Mouse (Mus musculus) embryonic facial prominence, embryonic 14.5 days (tissue): Measurements from ENCODE around the gene Cldn11. TPM values are rescaled to one million over a fixed set of nuclear protein-coding genes. Genes with fewer than 3 reads are reported as not detected.

Source experiments
- ATAC-seq: fragments of 200-750 bp; cut with Nextera tagmentation; 2 replicates; pipeline ENCODE4 v1.8.0; 2017; ENCODE audit warnings: low read depth, moderate number of reproducible peaks, moderate TSS enrichment
- DNase-seq: peaks from one replicate; pipeline ENCODE4 v3.0.0-alpha.2; 2015; ENCODE audit warnings: low spot score
- H3K27ac ChIP-seq: fragments of 300-500 bp; sonication (generic); replicated peaks from 2 replicates; pipeline ENCODE4 v1.5.1; 2014; ENCODE audit warnings: low read depth, mild to moderate bottlenecking, low read length, moderate library complexity
- H3K27me3 ChIP-seq: fragments of 300-500 bp; sonication (generic); replicated peaks from 2 replicates; pipeline ENCODE4 v1.6.1; 2014; ENCODE audit warnings: low read length; ENCODE audit not compliant: control insufficient read depth, insufficient read depth
- H3K36me3 ChIP-seq: fragments of 300-500 bp; sonication (generic); 2 replicates; pipeline ENCODE4 v1.6.1; 2014; ENCODE audit warnings: low read length, mixed read lengths; ENCODE audit not compliant: control insufficient read depth, insufficient read depth
- H3K4me1 ChIP-seq: fragments of 300-500 bp; sonication (generic); 2 replicates; pipeline ENCODE4 v1.6.1; 2014; ENCODE audit warnings: antibody characterized with exemption, low read length; ENCODE audit not compliant: control insufficient read depth, insufficient read depth
- H3K4me2 ChIP-seq: fragments of 300-500 bp; sonication (generic); 2 replicates; pipeline ENCODE4 v1.6.1; 2014; ENCODE audit warnings: low read depth, mild to moderate bottlenecking, low read length, moderate library complexity, mixed read lengths
- H3K4me3 ChIP-seq: fragments of 300-500 bp; sonication (generic); 2 replicates; pipeline ENCODE4 v1.5.1; 2014; ENCODE audit warnings: low read depth, mild to moderate bottlenecking, low read length
- H3K9ac ChIP-seq: fragments of 300-500 bp; sonication (generic); 2 replicates; pipeline ENCODE4 v1.6.1; 2014; ENCODE audit warnings: low read depth, mild to moderate bottlenecking, low read length, moderate library complexity, mixed read lengths
- H3K9me3 ChIP-seq: fragments of 300-500 bp; sonication (generic); 2 replicates; pipeline ENCODE4 v1.6.1; 2016; ENCODE audit warnings: low read length; ENCODE audit not compliant: control insufficient read depth
- WGBS: fragments of 180-500 bp; shearing (Covaris S2); extraction: QIAGEN DNeasy Blood & Tissue Kit; methylation state at CpG from one replicate; pipeline ENCODE4 v1.1.7; 2014; 5-methylcytosine and 5-hydroxymethylcytosine counted together
- polyA plus RNA-seq: library from polyadenylated mRNA; unstranded; fragments of >200 nt; fragmentation: Nextera tagmentation; extraction: Ambion mirVana; gene quantifications from 2 replicates; pipeline ENCODE4 v1.2.1, GENCODE M21; 2014

The Cldn11 gene
- polyA plus RNA-seq, 1 experiment from 2014 or later = 59.9 TPM

DNA sequence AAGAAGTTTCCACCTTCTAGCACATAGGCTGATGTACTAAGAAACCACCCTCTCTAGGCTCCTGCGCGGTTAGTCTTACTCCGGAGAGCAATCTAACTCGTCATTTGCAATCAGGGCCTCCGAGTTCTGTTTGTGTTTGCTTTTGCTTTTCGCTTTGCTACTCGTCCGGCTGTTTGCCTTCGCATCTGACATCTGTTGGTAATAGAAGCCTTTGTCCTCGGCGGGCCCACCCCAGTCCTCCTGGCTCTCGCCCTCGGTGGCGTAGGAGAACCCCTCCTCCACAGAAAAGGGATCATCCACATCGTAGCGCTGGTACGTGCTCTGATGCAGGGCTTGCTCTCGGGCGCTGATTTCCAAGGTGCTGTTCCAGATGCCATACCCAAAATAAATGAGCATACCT is 59.3 kb downstream of the Cldn11 start:
- H3K36me3 ChIP-seq = no peaks in the 10 kb centered on the region
- H3K9me3 ChIP-seq = no peaks in the 10 kb centered on the region
- ATAC-seq (0 out of 2 replicates have a peak, but pooled peaks have one; percentile 24), DNase-seq (peak; percentile 59)
- peak overlapping the region; percentile 51 for H3K4me2 ChIP-seq
- H3K27ac ChIP-seq = peak overlapping the region; percentile 50; the same call in 1 of the 2 replicates
- no peaks in the 10 kb centered on the region for H3K27me3 ChIP-seq
- 4% methylated on average over 19 of the region's 19 CpGs for WGBS
- peak overlapping the region; percentile 23 for H3K4me3 ChIP-seq
- peak overlapping the region; percentile 52 for H3K9ac ChIP-seq
- H3K4me1 ChIP-seq = peaks cover 26% of the 10 kb centered on the region

DNA sequence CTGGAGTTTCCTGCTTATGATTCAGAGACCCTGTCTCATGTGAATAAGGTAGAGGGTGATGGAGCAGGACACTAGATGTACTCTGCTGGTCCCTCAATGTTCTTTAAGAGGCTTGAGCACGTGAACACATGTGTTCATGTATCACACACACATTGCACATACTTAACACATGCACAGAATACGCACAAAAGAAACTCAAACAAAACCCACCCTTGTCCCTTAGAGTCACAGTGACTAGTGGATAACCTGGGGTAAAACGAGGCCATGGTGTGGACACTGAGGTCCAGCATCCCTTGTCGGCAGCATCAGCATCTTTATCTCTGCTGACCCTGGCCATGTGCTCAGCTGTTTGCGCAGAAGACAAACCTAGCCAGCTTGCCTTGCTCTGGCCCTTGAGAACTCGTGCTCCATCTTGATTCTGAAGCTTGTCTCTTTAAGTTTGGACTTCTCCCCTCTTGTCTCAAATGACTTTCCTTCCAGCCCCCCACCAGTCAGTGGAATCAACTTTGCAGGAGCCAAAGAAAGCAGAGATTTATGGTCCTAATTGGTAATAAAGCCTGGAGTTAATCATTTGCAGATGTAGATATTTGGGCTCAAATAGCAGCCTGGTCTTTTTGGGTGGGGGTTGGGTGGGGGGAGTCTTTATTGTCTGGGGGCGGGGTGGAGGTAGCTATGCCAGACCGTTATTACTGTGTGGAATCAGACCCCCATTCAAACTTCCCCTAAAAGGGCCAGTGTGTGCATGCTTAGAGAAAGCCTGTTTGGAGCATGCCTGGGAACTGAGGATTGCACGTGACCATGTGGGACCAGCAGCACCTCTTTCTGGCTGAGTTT is 62.7 kb downstream of the Cldn11 start:
- peak; percentile 83 for ATAC-seq
- peak overlapping the region; percentile 64 for H3K27ac ChIP-seq
- H3K27me3 ChIP-seq = no peaks in the 10 kb centered on the region
- 28% methylated on average over 9 of the region's 9 CpGs for WGBS
- H3K4me3 ChIP-seq = no peak overlapping the region
- H3K9me3 ChIP-seq = no peaks in the 10 kb centered on the region
- no peak overlapping the region for H3K9ac ChIP-seq
- H3K36me3 ChIP-seq = no peaks in the 10 kb centered on the region
- peak; percentile 89 for DNase-seq
- no peak overlapping the region for H3K4me2 ChIP-seq
- peaks cover 27% of the 10 kb centered on the region for H3K4me1 ChIP-seq

DNA sequence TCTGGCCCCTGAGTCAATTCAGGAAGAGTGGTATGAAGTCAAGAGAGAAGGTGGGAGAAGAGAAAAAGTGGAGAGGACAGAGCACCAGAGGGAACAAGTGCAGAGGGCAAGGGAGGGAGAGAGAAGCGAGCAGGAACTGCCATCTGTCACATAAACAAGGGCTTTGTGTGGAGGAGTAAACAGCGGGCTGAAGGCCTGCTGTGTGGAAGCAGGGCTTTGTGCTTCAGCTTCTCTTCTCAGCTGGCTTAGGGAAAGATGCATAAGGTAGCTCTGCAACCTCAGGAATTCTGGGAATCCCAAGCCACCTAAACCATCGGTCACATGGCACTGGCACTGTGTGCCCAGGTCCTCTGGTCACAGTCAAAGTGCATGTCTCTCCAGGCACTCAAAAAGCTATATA is 64.1 kb downstream of the Cldn11 start:
- no peak for ATAC-seq
- no peak overlapping the region for H3K9ac ChIP-seq
- H3K4me1 ChIP-seq = peaks cover 19% of the 10 kb centered on the region
- DNase-seq = no peak
- H3K27me3 ChIP-seq = no peaks in the 10 kb centered on the region
- H3K9me3 ChIP-seq = no peaks in the 10 kb centered on the region
- no peak overlapping the region; the same call in 1 of the 2 replicates for H3K27ac ChIP-seq
- no peaks in the 10 kb centered on the region for H3K36me3 ChIP-seq
- 34% methylated on average over 3 of the region's 3 CpGs for WGBS
- no peak overlapping the region for H3K4me3 ChIP-seq
- H3K4me2 ChIP-seq = no peak overlapping the region

Other genes starting within 250 kb of the Cldn11 start
- 6.9 and 7.9 TPM in 2 replicates for gene Phc3, start 180.5 kb upstream of the Cldn11 start, polyA plus RNA-seq
- 38.8 and 40.6 TPM in 2 replicates for gene Prkci, start 154.2 kb upstream of the Cldn11 start, polyA plus RNA-seq
- gene Skil, start 54.9 kb upstream of the Cldn11 start, polyA plus RNA-seq = 20.8 and 21.1 TPM in 2 replicates
- 0.43 and 0.47 TPM in 2 replicates for gene Slc7a14, start 160.5 kb downstream of the Cldn11 start, polyA plus RNA-seq